Mouse (Mus musculus) hindbrain, embryonic 10.5 days (tissue): Measurements from ENCODE around the gene Agbl1. TPM values are rescaled to one million over a fixed set of nuclear protein-coding genes. Genes with fewer than 3 reads are reported as not detected.

Experiments used
- DNase-seq: peaks from one replicate; pipeline ENCODE4 v3.0.0-alpha.2; 2017; ENCODE audit warnings: low spot score
- H3K27ac ChIP-seq: fragments of 300-500 bp; sonication (generic); 2 replicates; pipeline ENCODE4 v1.5.1; 2016; ENCODE audit warnings: mild to moderate bottlenecking, moderate library complexity
- H3K27me3 ChIP-seq: fragments of 300-500 bp; sonication (generic); 2 replicates; pipeline ENCODE4 v1.6.1; 2016; ENCODE audit warnings: mild to moderate bottlenecking; ENCODE audit not compliant: poor library complexity, insufficient read depth, severe bottlenecking
- H3K36me3 ChIP-seq: fragments of 300-500 bp; sonication (generic); 2 replicates; pipeline ENCODE4 v1.6.1; 2016; ENCODE audit warnings: mild to moderate bottlenecking, moderate library complexity
- H3K4me1 ChIP-seq: fragments of 300-500 bp; sonication (generic); replicated peaks from 2 replicates; pipeline ENCODE4 v1.6.1; 2016; ENCODE audit warnings: mild to moderate bottlenecking
- H3K4me3 ChIP-seq: fragments of 300-500 bp; sonication (generic); 2 replicates; pipeline ENCODE4 v1.5.1; 2016; ENCODE audit warnings: mild to moderate bottlenecking, moderate library complexity
- H3K9me3 ChIP-seq: fragments of 300-500 bp; sonication (generic); 2 replicates; pipeline ENCODE4 v1.6.1; 2016; ENCODE audit warnings: mild to moderate bottlenecking, moderate library complexity
- WGBS: fragments of 180-500 bp; shearing (Covaris S2); methylation state at CpG from one replicate; pipeline ENCODE4 v1.1.7; 2016; 5-methylcytosine and 5-hydroxymethylcytosine counted together
- polyA plus RNA-seq: library from polyadenylated mRNA; unstranded; fragments of >200 nt; fragmentation: Nextera tagmentation; extraction: Ambion mirVana; gene quantifications from 2 replicates; pipeline ENCODE4 v1.2.1, GENCODE M21; 2016

Agbl1 gene
- polyA plus RNA-seq, 1 experiment from 2014 or later = 0.09 TPM

DNA sequence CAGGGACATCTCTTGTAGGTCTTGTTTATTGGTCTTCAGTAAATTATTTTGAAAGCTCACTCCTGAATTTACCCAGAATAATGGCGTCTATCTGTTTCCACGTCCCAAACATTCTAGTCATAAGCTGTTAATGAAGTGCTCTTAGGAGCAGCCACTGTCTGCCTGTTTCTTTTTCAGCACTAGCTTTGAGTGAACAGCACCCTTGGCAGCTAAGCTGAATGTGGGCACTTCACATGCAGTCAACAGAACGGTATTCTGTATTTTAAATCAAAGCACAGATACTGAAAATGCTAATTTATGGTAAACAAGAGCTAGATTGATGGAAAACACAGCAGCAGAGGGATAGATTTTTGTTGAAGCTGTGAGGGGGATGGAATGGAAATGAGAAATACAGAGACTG lies 294.6 kb downstream of the Agbl1 start:
- Histone ChIP-seq H3K36me3 (no peaks in the 10 kb centered on the region), H3K27me3 (no peaks in the 10 kb centered on the region), H3K4me1 (no peaks in the 10 kb centered on the region), H3K27ac (no peak overlapping the region), H3K9me3 (no peaks in the 10 kb centered on the region), H3K4me3 (no peak overlapping the region)
- WGBS = 52% methylated on average over 3 of the region's 3 CpGs
- DNase-seq = peak; percentile 10

DNA sequence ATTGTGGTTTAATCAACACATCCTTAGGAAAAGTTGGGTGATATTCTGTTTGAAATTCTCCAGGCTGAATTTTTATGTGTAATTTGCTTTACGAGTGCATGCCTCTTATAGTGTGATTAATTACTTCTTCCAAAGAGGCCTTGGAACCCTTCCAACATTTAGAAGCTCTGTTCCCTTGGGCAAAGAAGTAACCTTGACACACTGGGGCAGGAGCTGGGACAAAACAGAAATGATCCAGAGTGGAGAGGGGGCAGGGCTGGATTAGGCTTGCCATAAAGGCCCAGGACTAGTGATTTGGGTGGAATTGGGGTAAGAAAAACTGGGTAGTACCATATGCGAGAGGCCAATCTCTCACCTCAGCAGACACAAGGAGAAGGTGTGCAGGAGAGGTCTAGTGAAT lies 316.8 kb downstream of the Agbl1 start:
- Histone ChIP-seq H3K9me3 (no peaks in the 10 kb centered on the region), H3K36me3 (no peaks in the 10 kb centered on the region), H3K27ac (no peak overlapping the region), H3K4me1 (no peaks in the 10 kb centered on the region), H3K4me3 (no peak overlapping the region), H3K27me3 (no peaks in the 10 kb centered on the region)
- no peak for DNase-seq
- WGBS = 88% methylated on average over 2 of the region's 2 CpGs

DNA sequence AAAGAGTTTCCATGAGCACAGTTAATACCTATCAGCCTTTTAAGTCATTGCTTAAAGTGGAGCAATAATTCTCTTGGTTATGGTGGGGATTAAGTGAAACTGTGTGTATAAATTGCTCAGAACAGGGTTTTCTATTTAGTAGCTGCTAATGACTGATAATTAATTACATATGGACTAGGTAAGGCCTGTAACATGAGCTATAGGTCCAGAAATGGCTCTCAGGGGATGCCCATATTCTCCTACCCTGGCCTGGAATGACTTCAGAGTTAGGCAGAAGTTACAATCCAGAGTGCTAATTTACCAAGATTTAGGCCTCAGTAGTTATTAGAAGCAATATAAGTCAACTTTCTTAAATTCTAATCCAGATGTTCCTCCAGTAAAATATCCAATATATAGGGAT lies 317.6 kb downstream of the Agbl1 start:
- Histone ChIP-seq H3K4me3 (no peak overlapping the region), H3K36me3 (no peaks in the 10 kb centered on the region), H3K4me1 (no peaks in the 10 kb centered on the region), H3K27me3 (no peaks in the 10 kb centered on the region), H3K27ac (no peak overlapping the region), H3K9me3 (no peaks in the 10 kb centered on the region)
- no peak for DNase-seq

DNA sequence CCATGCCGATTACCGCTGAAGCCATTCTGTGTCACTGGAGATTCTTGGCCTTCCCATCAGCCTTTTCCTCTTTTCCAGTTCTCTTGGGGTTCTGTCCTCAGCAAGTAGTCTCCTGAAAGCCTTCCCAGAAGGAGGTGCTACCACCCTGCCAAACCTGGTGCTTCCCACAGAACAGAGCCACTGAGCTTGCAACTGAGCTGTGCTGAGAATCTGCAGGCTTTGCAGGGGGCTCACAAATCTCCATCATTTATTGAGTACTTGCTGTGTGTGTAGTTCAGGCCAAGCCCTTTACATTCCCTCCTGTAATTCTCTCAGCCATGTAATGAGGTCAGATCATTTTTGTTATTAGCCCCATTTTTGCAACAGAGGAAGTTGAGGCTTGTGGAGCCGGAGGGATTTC lies 322.2 kb downstream of the Agbl1 start:
- DNase-seq = no peak
- WGBS = 90% methylated on average over 3 of the region's 3 CpGs
- no peaks in the 10 kb centered on the region for H3K27me3 ChIP-seq
- H3K27ac ChIP-seq = no peak overlapping the region
- H3K9me3 ChIP-seq = no peaks in the 10 kb centered on the region
- no peak overlapping the region for H3K4me3 ChIP-seq
- no peaks in the 10 kb centered on the region for H3K36me3 ChIP-seq
- H3K4me1 ChIP-seq = no peaks in the 10 kb centered on the region

DNA sequence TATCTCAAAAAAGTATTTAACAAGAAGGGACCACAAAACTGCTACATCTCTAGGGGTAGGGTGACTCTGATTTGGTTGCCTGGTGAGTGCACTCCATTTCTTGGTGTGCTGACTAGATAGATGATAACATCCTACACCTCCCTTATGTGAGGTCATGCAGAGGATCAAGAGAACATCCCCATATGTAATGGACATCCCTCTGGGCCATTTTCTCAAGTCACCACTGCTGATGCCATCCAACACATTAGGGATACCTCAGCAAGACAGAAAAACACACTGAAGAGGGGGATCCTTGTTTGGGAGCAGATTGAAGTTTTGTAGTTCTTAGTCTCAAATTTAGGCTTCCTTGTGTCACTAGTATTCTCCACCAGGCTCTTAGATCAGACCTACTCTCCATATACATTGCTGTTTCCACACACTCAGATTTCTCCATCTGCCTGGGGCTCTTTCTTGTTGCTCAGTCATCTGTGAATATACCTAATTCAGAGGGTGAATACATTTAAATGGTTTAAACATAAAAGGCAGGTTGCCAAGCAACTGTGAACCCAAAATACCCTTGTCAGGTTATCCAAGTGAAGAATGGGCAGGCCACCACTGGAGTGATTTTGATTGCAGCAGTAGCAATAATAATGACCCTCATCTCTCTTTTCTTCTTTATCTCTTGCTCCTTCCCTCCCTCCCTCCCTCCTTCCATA lies 331.0 kb downstream of the Agbl1 start:
- DNase-seq = peak; percentile 29
- no peaks in the 10 kb centered on the region for H3K27me3 ChIP-seq
- no peaks in the 10 kb centered on the region for H3K9me3 ChIP-seq
- H3K27ac ChIP-seq = peak overlapping the region; percentile 66; the same call in 1 of the 2 replicates
- H3K36me3 ChIP-seq = no peaks in the 10 kb centered on the region
- no peak overlapping the region for H3K4me3 ChIP-seq
- H3K4me1 ChIP-seq = peaks cover 22% of the 10 kb centered on the region

DNA sequence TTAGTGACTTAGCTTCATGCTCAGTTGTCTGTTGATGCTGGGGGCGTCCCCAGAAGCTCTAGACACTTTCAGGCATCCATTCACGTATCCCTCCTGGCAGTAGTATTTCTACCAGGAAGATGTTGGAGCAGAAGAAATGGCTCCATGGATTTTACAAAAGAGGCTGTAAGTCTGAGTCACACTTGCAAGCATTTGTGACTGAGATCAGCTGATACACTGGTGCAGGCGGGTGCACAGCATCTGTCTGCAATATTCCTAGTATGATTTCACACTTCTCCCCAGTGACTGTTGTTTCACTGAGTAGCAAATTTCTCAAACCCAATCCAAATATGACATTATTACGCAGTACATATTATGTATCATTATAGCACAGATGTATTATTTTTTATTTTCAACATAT lies 332.8 kb downstream of the Agbl1 start:
- WGBS = 81% methylated on average over 4 of the region's 4 CpGs
- no peak overlapping the region for H3K4me3 ChIP-seq
- H3K27me3 ChIP-seq = no peaks in the 10 kb centered on the region
- H3K27ac ChIP-seq = no peak overlapping the region
- no peaks in the 10 kb centered on the region for H3K9me3 ChIP-seq
- DNase-seq = no peak
- peaks cover 22% of the 10 kb centered on the region for H3K4me1 ChIP-seq
- no peaks in the 10 kb centered on the region for H3K36me3 ChIP-seq

DNA sequence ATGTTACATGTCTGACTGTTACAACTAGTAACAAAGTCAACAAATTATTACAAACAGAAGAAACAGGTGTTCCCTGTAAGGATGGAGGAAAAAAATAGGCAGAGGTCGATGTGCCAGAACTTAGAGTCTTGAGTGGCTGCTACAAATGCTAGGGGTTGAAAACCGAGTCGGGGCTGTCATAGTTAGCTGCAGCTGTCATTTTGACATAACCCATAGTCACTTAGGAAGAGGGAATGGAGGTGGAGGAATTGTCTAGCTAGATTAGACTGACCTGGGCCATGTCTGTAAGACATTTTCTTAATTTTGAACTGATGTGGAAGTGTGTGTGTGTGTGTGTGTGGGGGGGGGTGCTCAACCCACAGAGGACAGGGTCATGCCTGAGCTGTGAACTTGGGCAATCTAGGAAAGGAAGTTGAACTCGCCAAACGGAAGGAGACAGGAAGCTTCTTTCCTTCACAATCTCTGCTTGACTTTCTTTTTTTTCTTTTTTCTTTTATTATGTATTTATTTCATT lies 364.9 kb downstream of the Agbl1 start:
- 80% methylated on average over 5 of the region's 5 CpGs for WGBS
- no peak overlapping the region for H3K27ac ChIP-seq
- no peaks in the 10 kb centered on the region for H3K36me3 ChIP-seq
- no peaks in the 10 kb centered on the region for H3K9me3 ChIP-seq
- H3K27me3 ChIP-seq = no peaks in the 10 kb centered on the region
- no peak for DNase-seq
- no peak overlapping the region for H3K4me3 ChIP-seq
- H3K4me1 ChIP-seq = peaks cover 11% of the 10 kb centered on the region; the same call in 1 of the 2 replicates

DNA sequence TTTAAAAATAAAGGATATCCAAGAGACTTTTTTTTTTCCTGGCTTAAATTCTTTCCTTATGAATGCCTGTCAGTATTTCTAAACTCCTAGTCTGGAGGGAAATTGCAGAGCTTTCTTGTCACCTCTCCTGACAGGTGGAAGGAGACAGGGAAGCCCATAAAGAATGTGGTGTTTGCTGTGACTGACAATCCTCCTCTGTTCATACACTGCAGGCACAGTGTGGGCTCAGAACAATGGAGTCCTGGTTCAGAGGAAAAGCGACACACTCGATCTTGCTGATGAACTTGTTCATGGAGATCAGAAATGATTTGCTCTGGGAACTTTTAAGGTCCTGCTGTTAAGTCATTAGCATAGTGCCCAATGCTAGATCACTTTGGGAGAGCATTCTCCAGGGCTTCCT lies 368.1 kb downstream of the Agbl1 start:
- H3K36me3 ChIP-seq = no peaks in the 10 kb centered on the region
- 40% methylated on average over 2 of the region's 2 CpGs for WGBS
- H3K9me3 ChIP-seq = no peaks in the 10 kb centered on the region
- DNase-seq = peak; percentile 4
- H3K4me3 ChIP-seq = no peak overlapping the region
- peaks cover 11% of the 10 kb centered on the region; the same call in 1 of the 2 replicates for H3K4me1 ChIP-seq
- no peak overlapping the region for H3K27ac ChIP-seq
- no peaks in the 10 kb centered on the region for H3K27me3 ChIP-seq

DNA sequence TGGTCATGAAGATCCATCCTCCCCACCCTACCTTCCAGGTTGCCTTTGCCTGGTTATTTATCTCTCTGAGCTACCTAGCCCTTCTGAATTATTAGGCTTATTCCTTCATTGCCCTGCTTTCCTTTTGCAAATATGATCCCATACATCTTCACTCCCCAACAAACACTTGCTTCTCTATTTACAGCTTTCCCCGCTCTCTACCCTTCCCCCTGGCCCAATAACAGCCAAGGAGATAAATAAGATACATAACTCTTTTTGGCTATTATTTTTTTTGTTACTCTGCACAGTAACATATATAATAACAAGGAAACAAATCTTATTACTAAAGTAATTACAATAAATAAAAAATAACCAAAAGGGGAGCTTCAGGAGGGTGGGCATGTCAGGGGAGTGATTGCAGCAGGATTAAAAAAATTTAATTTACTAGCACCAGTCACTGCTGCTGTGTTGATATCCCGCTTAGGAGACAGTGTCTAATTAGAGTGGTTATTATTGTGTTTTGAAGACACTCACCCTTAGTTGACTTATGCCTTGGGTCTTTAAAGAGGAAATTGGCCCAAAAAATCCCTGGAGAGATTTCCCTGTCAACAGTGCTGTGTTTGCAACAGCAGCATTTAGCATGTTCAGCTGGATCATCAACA lies 370.5 kb downstream of the Agbl1 start:
- Histone ChIP-seq H3K27ac (no peak overlapping the region), H3K4me1 (peaks cover 11% of the 10 kb centered on the region; the same call in 1 of the 2 replicates), H3K27me3 (no peaks in the 10 kb centered on the region), H3K36me3 (no peaks in the 10 kb centered on the region), H3K9me3 (no peaks in the 10 kb centered on the region), H3K4me3 (no peak overlapping the region)
- 79% methylated on average over 2 of the region's 2 CpGs for whole genome bisulfite sequencing
- no peak for DNase-seq

DNA sequence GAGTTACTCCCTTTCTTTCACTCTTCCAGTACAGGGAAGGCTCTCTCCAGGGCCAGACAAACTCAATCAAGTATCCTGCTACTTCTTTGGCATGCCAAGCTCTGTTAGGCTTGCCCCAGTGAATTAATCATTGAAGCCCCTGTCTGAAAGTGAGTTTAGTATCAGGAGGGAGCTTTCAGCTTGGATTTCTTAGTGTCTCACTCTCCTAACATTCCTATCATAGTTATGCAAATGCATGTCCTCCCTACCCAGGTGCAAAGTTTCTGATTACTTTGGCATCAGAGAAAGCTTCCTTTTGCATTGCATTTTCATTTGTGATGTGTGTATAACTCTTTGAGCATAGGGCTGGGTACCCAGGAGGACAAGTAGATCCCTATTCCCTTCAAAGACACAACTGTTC lies 399.8 kb downstream of the Agbl1 start:
- no peak overlapping the region for H3K27ac ChIP-seq
- H3K9me3 ChIP-seq = no peaks in the 10 kb centered on the region
- H3K27me3 ChIP-seq = no peaks in the 10 kb centered on the region
- H3K4me3 ChIP-seq = no peak overlapping the region
- no peaks in the 10 kb centered on the region for H3K36me3 ChIP-seq
- H3K4me1 ChIP-seq = 0 out of 2 replicates have a peak, but pooled peaks cover 5% of the 10 kb centered on the region
- no peak for DNase-seq

DNA sequence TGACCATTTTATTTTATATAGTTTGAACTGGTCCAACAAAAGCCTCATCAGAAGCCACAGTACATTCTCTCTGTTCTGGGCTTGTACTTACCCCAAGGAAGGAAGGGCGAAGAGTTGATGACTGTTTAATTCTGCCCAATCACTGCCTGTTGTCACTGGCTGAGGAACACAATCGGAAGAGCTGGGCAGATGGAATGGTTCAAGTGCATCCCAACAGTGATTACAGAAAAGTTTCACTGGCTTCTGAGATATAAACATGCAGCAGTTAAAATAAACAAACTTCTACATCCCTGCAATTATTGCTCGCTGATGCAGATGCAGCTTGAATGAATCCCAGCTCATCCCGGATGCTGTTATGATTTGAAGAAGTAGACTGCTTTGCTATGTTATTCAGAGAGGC lies 421.3 kb downstream of the Agbl1 start:
- no peak for DNase-seq
- H3K27ac ChIP-seq = no peak overlapping the region
- H3K9me3 ChIP-seq = no peaks in the 10 kb centered on the region
- no peaks in the 10 kb centered on the region for H3K36me3 ChIP-seq
- WGBS = 84% methylated on average over 4 of the region's 4 CpGs
- H3K4me3 ChIP-seq = no peak overlapping the region
- no peaks in the 10 kb centered on the region for H3K27me3 ChIP-seq
- H3K4me1 ChIP-seq = no peaks in the 10 kb centered on the region

DNA sequence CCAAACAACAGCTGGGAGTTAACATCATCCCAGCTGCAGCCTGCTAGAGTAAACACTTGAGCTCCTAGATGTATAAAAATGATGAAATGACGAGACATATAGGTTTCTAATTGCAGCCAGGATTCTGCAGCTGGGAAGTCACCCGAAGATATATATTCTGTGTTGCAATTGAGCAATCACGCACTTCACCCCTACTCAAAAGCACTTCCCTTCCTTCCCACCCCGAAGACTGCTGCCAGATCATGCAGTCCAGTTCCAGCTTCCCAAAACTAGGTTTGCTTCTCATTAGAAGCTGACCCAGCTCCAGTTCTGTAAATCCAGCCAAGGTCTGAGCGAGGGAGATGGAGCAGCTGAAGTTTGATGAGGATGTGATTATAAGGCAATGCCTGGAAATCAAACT lies 431.4 kb downstream of the Agbl1 start:
- H3K9me3 ChIP-seq = no peaks in the 10 kb centered on the region
- no peaks in the 10 kb centered on the region for H3K4me1 ChIP-seq
- H3K4me3 ChIP-seq = no peak overlapping the region
- no peak overlapping the region for H3K27ac ChIP-seq
- DNase-seq = no peak
- 91% methylated on average over 5 of the region's 5 CpGs for WGBS
- H3K27me3 ChIP-seq = no peaks in the 10 kb centered on the region
- H3K36me3 ChIP-seq = no peaks in the 10 kb centered on the region

DNA sequence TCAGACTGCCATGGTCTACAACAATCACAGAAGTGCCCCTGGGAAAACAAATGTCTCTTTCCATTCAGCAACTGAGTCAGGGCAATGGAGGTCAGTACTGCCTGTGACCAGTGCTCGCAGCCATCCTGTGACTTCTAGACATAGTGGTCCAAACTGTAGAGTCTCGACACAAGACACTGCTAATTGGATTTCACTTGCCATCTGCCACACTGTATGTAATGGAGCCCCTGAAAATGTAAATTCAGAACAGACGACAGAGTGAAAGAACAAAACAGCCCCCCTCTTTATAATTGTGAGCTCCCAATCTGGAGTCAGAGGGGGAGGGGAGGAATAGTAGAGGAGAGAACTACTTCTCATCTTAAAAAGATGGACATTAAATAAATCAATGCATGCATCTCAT lies 445.2 kb downstream of the Agbl1 start:
- H3K4me3 ChIP-seq = no peak overlapping the region
- no peaks in the 10 kb centered on the region for H3K36me3 ChIP-seq
- peak overlapping the region; percentile 35; the same call in 1 of the 2 replicates for H3K27ac ChIP-seq
- H3K27me3 ChIP-seq = no peaks in the 10 kb centered on the region
- no peaks in the 10 kb centered on the region for H3K9me3 ChIP-seq
- no peak for DNase-seq
- WGBS = 51% methylated on average over 3 of the region's 3 CpGs
- peaks cover 4% of the 10 kb centered on the region; the same call in 1 of the 2 replicates for H3K4me1 ChIP-seq
